Mouse (Mus musculus) forebrain, embryonic 12.5 days (tissue): Measurements from ENCODE around the gene Cdh23. TPM values are rescaled to one million over a fixed set of nuclear protein-coding genes. Genes with fewer than 3 reads are reported as not detected.

ENCODE experiments used
- ATAC-seq: fragments of 200-750 bp; cut with Nextera tagmentation; 2 replicates; pipeline ENCODE4 v1.8.0; 2017; ENCODE audit warnings: moderate TSS enrichment; ENCODE audit not compliant: low FRiP score
- H3K27ac ChIP-seq: fragments of 300-500 bp; sonication (generic); 2 replicates; pipeline ENCODE4 v1.5.1; 2016; ENCODE audit warnings: mild to moderate bottlenecking
- H3K27me3 ChIP-seq: fragments of 300-500 bp; sonication (generic); 2 replicates; pipeline ENCODE4 v1.6.1; 2016; ENCODE audit warnings: mild to moderate bottlenecking
- H3K36me3 ChIP-seq: fragments of 300-500 bp; sonication (generic); replicated peaks from 2 replicates; pipeline ENCODE4 v1.6.1; 2016; ENCODE audit warnings: mild to moderate bottlenecking
- H3K4me1 ChIP-seq: fragments of 300-500 bp; sonication (generic); 2 replicates; pipeline ENCODE4 v1.6.1; 2016
- H3K4me2 ChIP-seq: fragments of 300-500 bp; sonication (generic); 2 replicates; pipeline ENCODE4 v1.6.1; 2016; ENCODE audit warnings: mild to moderate bottlenecking, moderate library complexity
- H3K4me3 ChIP-seq: fragments of 300-500 bp; sonication (generic); replicated peaks from 2 replicates; pipeline ENCODE4 v1.5.1; 2016; ENCODE audit warnings: mild to moderate bottlenecking
- H3K9ac ChIP-seq: fragments of 300-500 bp; sonication (generic); 2 replicates; pipeline ENCODE4 v1.6.1; 2016; ENCODE audit warnings: mild to moderate bottlenecking
- H3K9me3 ChIP-seq: fragments of 300-500 bp; sonication (generic); 2 replicates; pipeline ENCODE4 v1.6.1; 2016
- WGBS: fragments of 180-500 bp; shearing (Covaris S2); methylation state at CpG from one replicate; pipeline ENCODE4 v1.1.7; 2016; 5-methylcytosine and 5-hydroxymethylcytosine counted together
- polyA plus RNA-seq: library from polyadenylated mRNA; unstranded; fragments of >200 nt; fragmentation: Nextera tagmentation; extraction: Ambion mirVana; gene quantifications from 2 replicates; pipeline ENCODE4 v1.2.1, GENCODE M21; 2016

Gene Cdh23
- polyA plus RNA-seq, 1 experiment from 2014 or later: 2.5 TPM

DNA sequence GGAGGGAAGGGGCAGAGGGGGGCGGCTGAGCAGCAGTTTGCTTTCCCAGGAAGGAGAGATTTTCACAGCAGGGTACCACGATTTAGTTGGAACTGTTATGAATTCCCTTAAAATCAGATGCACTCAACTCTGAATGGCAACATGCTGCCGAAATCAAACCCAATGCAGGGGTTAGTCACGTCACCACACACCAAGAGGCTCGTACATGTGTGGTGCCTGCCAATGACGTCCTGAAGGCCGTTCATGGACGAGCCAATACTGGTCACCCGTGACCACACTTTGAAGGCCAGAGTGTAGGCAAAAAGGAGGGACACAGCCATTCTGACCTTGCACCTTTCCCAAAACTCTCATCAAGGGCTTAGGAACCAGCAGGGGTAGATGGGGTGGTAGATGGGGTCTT, 35.3 kb downstream of the Cdh23 start:
- no peaks in the 10 kb centered on the region for H3K4me1 ChIP-seq
- no peak overlapping the region for H3K4me3 ChIP-seq
- no peaks in the 10 kb centered on the region for H3K36me3 ChIP-seq
- H3K9ac ChIP-seq: no peak overlapping the region
- H3K9me3 ChIP-seq: no peaks in the 10 kb centered on the region
- no peak for ATAC-seq
- WGBS: 83% methylated on average over 9 of the region's 9 CpGs
- no peaks in the 10 kb centered on the region for H3K27me3 ChIP-seq
- no peak overlapping the region for H3K27ac ChIP-seq
- no peak overlapping the region for H3K4me2 ChIP-seq

DNA sequence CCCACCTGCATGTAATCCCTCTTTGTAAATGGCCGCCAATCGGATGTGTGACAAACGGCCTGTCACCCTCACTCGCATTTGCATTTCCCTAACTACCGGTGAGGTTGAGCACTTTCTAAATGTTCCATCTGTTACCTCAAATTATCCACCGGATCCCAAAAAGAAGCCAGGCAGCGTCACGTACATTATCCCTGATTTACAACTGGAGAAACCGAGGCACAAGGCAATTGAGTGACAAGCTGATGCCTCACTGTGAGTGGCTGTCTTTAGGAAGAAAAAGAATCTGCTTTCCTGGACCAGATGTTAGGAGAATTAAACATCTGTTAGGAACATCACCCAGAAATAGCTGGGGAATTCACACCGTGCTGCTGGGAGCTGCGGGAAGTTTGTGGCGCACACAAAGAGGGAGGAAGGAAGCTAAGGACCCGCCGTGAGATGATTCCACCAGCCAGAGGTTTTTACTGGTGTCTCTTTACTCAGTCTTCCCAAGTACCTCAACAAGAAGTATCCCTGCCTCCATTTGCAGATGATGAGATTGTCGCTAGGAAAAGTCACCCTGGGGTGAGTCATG, 36.8 kb downstream of the Cdh23 start:
- Histone ChIP-seq H3K4me1 (no peaks in the 10 kb centered on the region), H3K9me3 (no peaks in the 10 kb centered on the region), H3K36me3 (no peaks in the 10 kb centered on the region), H3K27ac (no peak overlapping the region), H3K4me2 (no peak overlapping the region), H3K9ac (no peak overlapping the region), H3K27me3 (no peaks in the 10 kb centered on the region), H3K4me3 (no peak overlapping the region)
- 84% methylated on average over 15 of the region's 15 CpGs for WGBS
- no peak for ATAC-seq

DNA sequence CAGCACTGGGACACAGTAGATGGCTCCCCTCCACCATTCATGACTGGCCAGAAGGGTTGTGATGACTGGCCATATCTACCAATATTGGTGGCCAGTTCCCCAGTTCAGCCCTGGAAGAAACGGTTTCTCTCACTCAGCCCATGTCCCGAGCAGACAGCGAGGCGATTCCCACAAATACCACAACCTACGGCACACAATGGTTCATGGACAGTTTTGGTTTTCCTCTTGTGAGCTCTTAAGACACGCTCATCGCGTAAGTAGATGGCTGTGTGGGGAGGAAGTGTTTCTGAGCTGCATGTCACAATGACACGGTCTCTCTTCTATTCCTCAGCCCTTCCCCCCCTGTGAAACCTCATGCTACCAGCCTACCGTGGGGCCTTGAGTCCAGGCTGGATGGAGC, 38.1 kb downstream of the Cdh23 start:
- H3K27ac ChIP-seq: no peak overlapping the region
- WGBS: 86% methylated on average over 10 of the region's 10 CpGs
- no peaks in the 10 kb centered on the region for H3K27me3 ChIP-seq
- no peak overlapping the region for H3K4me2 ChIP-seq
- H3K4me1 ChIP-seq: no peaks in the 10 kb centered on the region
- no peak overlapping the region for H3K9ac ChIP-seq
- no peak for ATAC-seq
- H3K9me3 ChIP-seq: no peaks in the 10 kb centered on the region
- H3K36me3 ChIP-seq: no peaks in the 10 kb centered on the region
- H3K4me3 ChIP-seq: no peak overlapping the region

DNA sequence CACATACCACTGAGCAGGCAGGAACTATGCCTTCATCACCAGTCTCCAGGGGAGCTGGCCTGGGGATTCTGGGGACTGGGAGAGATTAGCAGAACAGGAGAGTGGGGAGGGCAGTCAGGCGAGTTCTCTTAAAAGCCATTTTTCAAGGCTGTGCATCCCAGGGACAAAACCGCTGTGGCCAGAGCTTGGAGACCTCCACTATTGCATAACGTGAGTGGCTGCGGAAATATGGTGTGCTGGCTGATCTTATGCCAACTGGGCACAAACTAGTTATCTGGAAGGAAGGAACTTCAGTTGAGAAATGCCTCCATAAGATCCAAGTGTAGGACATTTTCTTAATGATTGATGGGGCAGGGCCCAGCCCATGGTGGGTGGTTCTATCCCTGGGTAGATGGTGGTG, 42.6 kb downstream of the Cdh23 start:
- no peak for ATAC-seq
- Histone ChIP-seq H3K9ac (no peak overlapping the region), H3K4me2 (no peak overlapping the region), H3K27me3 (no peaks in the 10 kb centered on the region), H3K27ac (no peak overlapping the region), H3K4me1 (no peaks in the 10 kb centered on the region), H3K36me3 (no peaks in the 10 kb centered on the region), H3K4me3 (no peak overlapping the region), H3K9me3 (no peaks in the 10 kb centered on the region)
- WGBS: 89% methylated on average over 4 of the region's 4 CpGs

DNA sequence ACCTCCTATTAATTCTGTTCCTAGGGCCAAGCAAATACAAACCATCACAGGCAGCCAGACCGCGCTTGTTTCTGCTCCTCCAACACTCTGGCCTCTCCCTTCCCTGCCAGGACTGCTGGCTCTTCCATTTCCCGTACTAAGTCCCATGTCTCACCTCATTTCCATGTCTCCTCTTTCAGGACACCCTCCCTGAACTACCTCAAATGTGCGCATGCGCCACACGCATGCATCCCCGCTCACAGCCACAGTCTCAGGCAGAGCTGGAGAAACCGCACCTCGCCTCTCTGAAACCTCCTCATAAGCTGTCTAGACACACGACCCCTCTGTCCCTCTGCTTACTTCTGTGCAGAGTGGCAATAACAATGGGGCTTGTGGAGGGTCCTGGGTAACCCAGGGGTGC, 43.2 kb downstream of the Cdh23 start:
- WGBS: 92% methylated on average over 10 of the region's 10 CpGs
- Histone ChIP-seq H3K36me3 (no peaks in the 10 kb centered on the region), H3K9ac (no peak overlapping the region), H3K9me3 (no peaks in the 10 kb centered on the region), H3K27me3 (no peaks in the 10 kb centered on the region), H3K4me2 (no peak overlapping the region), H3K27ac (no peak overlapping the region), H3K4me3 (no peak overlapping the region), H3K4me1 (no peaks in the 10 kb centered on the region)
- no peak for ATAC-seq

DNA sequence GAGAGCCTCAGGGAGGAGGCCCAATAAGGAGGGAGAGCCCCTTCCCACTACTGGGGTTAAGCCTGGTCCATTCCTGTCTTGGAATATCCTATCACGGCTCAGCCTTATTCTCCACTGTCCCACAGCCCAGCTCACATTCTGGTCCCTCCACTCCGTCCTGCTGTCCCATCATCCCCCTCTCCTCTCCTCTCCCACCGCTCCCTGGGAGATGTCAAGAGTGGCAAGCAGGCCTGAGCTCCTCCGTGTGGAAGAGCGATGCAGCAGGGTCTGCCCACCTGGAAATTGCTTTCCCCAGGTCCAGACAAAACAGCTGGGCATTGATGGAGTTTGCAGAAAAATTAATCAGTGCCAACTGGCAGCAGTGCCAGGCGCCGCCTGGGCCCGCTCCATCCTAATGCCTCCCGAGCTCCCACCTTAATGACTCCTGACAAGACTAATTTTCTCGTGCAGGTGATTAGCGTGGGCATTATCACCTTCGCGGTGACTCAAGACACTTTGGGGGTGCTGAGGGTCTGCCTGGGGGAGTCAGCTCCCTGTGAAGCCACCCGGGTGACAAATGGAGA, 52.1 kb downstream of the Cdh23 start:
- Histone ChIP-seq H3K4me1 (no peaks in the 10 kb centered on the region), H3K9me3 (no peaks in the 10 kb centered on the region), H3K27ac (no peak overlapping the region), H3K27me3 (no peaks in the 10 kb centered on the region), H3K9ac (no peak overlapping the region), H3K36me3 (no peaks in the 10 kb centered on the region), H3K4me3 (no peak overlapping the region), H3K4me2 (no peak overlapping the region)
- ATAC-seq: no peak
- 74% methylated on average over 14 of the region's 14 CpGs for WGBS

DNA sequence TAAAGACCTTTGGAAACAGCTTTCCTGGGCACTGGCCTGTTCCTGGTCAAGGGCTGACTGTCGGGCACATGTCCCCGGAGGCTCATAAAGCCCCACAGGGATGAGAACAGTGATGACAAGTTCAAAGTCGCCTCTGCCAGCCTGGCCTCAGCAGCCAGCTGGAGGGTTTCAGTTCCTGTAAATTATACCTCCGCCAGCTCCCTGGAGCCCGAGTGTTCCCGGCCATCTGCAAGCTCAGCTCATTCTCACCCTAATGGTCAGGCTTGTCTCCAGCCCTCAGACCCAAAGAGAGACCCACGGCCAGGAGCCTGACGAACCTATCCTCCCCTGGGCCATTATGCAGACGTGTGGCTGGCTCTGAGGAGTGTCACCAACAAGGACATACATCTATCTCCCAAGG, 57.0 kb downstream of the Cdh23 start:
- H3K4me1 ChIP-seq: peaks cover 2% of the 10 kb centered on the region; the same call in 1 of the 2 replicates
- no peak for ATAC-seq
- H3K27ac ChIP-seq: no peak overlapping the region
- H3K9me3 ChIP-seq: no peaks in the 10 kb centered on the region
- 80% methylated on average over 9 of the region's 9 CpGs for WGBS
- no peak overlapping the region for H3K4me2 ChIP-seq
- H3K36me3 ChIP-seq: no peaks in the 10 kb centered on the region
- H3K4me3 ChIP-seq: no peak overlapping the region
- peaks cover 8% of the 10 kb centered on the region; the same call in 1 of the 2 replicates for H3K27me3 ChIP-seq
- no peak overlapping the region for H3K9ac ChIP-seq

GRCm38 (mm10) chr10:60635568-60636295, 60.6 kb downstream of the Cdh23 start:
- H3K27me3 ChIP-seq: peaks cover 8% of the 10 kb centered on the region; the same call in 1 of the 2 replicates
- WGBS: 32% methylated on average over 13 of the region's 13 CpGs
- no peak overlapping the region for H3K4me3 ChIP-seq
- no peak overlapping the region for H3K9ac ChIP-seq
- H3K9me3 ChIP-seq: no peaks in the 10 kb centered on the region; the same call in 1 of the 2 replicates
- no peak overlapping the region for H3K4me2 ChIP-seq
- no peak for ATAC-seq
- peaks cover 2% of the 10 kb centered on the region; the same call in 1 of the 2 replicates for H3K4me1 ChIP-seq
- H3K36me3 ChIP-seq: no peaks in the 10 kb centered on the region
- no peak overlapping the region for H3K27ac ChIP-seq

- Histone ChIP-seq H3K4me3 (no peak overlapping the region), H3K27me3 (peaks cover 8% of the 10 kb centered on the region; the same call in 1 of the 2 replicates), H3K4me2 (no peak overlapping the region), H3K9me3 (peaks cover 7% of the 10 kb centered on the region), H3K9ac (no peak overlapping the region), H3K36me3 (no peaks in the 10 kb centered on the region), H3K27ac (no peak overlapping the region), H3K4me1 (peaks cover 2% of the 10 kb centered on the region; the same call in 1 of the 2 replicates)
- 83% methylated on average over 9 of the region's 9 CpGs for WGBS
- ATAC-seq: no peak
Observed at GRCm38 (mm10) chr10:60634391-60634790, 61.9 kb downstream of the Cdh23 start.

DNA sequence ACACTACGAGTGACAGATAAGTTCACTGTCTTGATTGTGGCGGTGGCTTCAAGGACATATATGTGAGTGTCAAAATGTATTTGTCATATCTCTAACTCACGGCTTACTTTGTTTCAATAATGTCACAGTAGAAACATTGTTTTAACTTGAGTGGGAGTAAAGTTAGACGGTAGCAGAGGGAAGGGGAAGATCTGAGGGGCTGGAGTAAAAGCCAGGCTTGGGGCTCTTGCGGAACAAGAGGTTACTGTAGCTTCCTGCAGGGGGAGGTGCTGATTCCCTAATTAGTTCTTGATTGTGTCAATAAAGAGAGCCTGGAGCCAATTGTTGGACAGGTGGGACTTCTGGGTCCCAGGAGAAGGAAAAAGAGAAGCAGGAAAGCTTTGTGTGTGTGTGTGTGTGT, 70.2 kb downstream of the Cdh23 start:
- H3K4me2 ChIP-seq: no peak overlapping the region
- no peak overlapping the region for H3K27ac ChIP-seq
- peaks cover 15% of the 10 kb centered on the region for H3K9me3 ChIP-seq
- no peak overlapping the region for H3K4me3 ChIP-seq
- H3K27me3 ChIP-seq: peaks cover 9% of the 10 kb centered on the region; the same call in 1 of the 2 replicates
- H3K9ac ChIP-seq: no peak overlapping the region
- H3K4me1 ChIP-seq: peaks cover 18% of the 10 kb centered on the region
- no peaks in the 10 kb centered on the region for H3K36me3 ChIP-seq
- 71% methylated on average over 5 of the region's 5 CpGs for WGBS
- no peak for ATAC-seq

GRCm38 (mm10) chr10:60625511-60625910, 70.8 kb downstream of the Cdh23 start:
- Histone ChIP-seq H3K27me3 (peaks cover 9% of the 10 kb centered on the region; the same call in 1 of the 2 replicates), H3K36me3 (no peaks in the 10 kb centered on the region), H3K4me3 (no peak overlapping the region), H3K9ac (no peak overlapping the region), H3K4me2 (no peak overlapping the region), H3K27ac (no peak overlapping the region), H3K9me3 (peaks cover 15% of the 10 kb centered on the region), H3K4me1 (peaks cover 18% of the 10 kb centered on the region)
- ATAC-seq: no peak
- 70% methylated on average over 3 of the region's 3 CpGs for WGBS

GRCm38 (mm10) chr10:60624945-60625344, 71.3 kb downstream of the Cdh23 start:
- H3K4me1 ChIP-seq: peaks cover 18% of the 10 kb centered on the region
- no peak for ATAC-seq
- no peak overlapping the region for H3K4me2 ChIP-seq
- 41% methylated on average over 3 of the region's 3 CpGs for WGBS
- H3K9ac ChIP-seq: no peak overlapping the region
- H3K27me3 ChIP-seq: peaks cover 9% of the 10 kb centered on the region; the same call in 1 of the 2 replicates
- H3K27ac ChIP-seq: 0 out of 2 replicates have a peak overlapping the region, but pooled peaks have one; percentile 8
- H3K36me3 ChIP-seq: no peaks in the 10 kb centered on the region
- H3K4me3 ChIP-seq: no peak overlapping the region
- H3K9me3 ChIP-seq: peaks cover 13% of the 10 kb centered on the region
